Mouse (Mus musculus) 416B (cell line): ENCODE results near the gene Gm14406.
"Not testable (repeated sequence)": the region's sequence is repeated elsewhere in the genome, so short reads cannot be mapped to it uniquely, and the experiment has no call there.

Source experiments
- DNase-seq: peaks from one replicate; pipeline ENCODE4 v3.0.0; 2011; ENCODE audit warnings: low read depth

Gene Gm14406

GRCm38 (mm10) chr2:177577998-177578397 lies at the start of gene Gm14406:
Gene Gm14406 (minus strand): TSS chr2:177578210.
- DNase-seq, result peak; percentile 59

GRCm38 (mm10) chr2:177575141-177575540 lies 2.9 kb downstream of the Gm14406 start:
- DNase-seq, result not testable (repeated sequence)

GRCm38 (mm10) chr2:177559365-177559764 lies 18.6 kb downstream of the Gm14406 start:
- peak; percentile 13 for DNase-seq

GRCm38 (mm10) chr2:177555261-177555660 lies 22.7 kb downstream of the Gm14406 start:
- not testable (repeated sequence) for DNase-seq

- DNase-seq, result not testable (repeated sequence)
These were observed 40.3 kb downstream of the Gm14406 start for GRCm38 (mm10) chr2:177537717-177538116.

GRCm38 (mm10) chr2:177537141-177537540 lies 40.9 kb downstream of the Gm14406 start:
- DNase-seq, result not testable (repeated sequence)

- DNase-seq, result no peak
These were observed 42.1 kb downstream of the Gm14406 start for GRCm38 (mm10) chr2:177535876-177536275.

- DNase-seq, result not testable (repeated sequence)
These were observed 53.8 kb downstream of the Gm14406 start for GRCm38 (mm10) chr2:177524171-177524570.

GRCm38 (mm10) chr2:177523674-177524073 lies 54.3 kb downstream of the Gm14406 start:
- DNase-seq, result not testable (repeated sequence)

GRCm38 (mm10) chr2:177523061-177523460 lies 54.9 kb downstream of the Gm14406 start:
- DNase-seq, result no peak

GRCm38 (mm10) chr2:177520035-177520434 lies 58.0 kb downstream of the Gm14406 start:
- DNase-seq, result no peak
